In genomic region chr16:52068517-52068874, GRCm38 (mm10) we compare ENCODE assay signal across 15 mouse cellular contexts.
"Had no signal": no experiment of that assay in that cellular context is flagged by ENCODE, and none has a peak within 500 bp of the region (broad histone marks: within the 10 kb centered on the region; RNA-seq: fewer than 3 reads in every experiment).

No protein-coding gene starts in this region.

- ATAC-seq: intestine, embryonic 16.5 days; midbrain, embryonic 16.5 days had no signal

- DNase-seq: kidney, adult 2 months; kidney, postnatal 14 days; lung, embryonic 14.5 days; lung, postnatal 10 days; right cerebral cortex, postnatal 14 days; thymus, postnatal 4 days had no signal

- H3K9me3 ChIP-seq: kidney, embryonic 15.5 days; limb, embryonic 10.5 days; megakaryocyte, embryonic 14.5 days; midbrain, embryonic 12.5 days; neural tube, embryonic 13.5 days had no signal

- H3K27ac ChIP-seq: kidney, embryonic 15.5 days; left cerebral cortex, adult 2 months; limb, embryonic 10.5 days; macrophage; midbrain, embryonic 12.5 days; neural tube, embryonic 13.5 days had no signal

- H3K4me3 ChIP-seq: kidney, embryonic 15.5 days; left cerebral cortex, adult 2 months; limb, embryonic 10.5 days; megakaryocyte, embryonic 14.5 days; midbrain, embryonic 12.5 days; neural tube, embryonic 13.5 days had no signal

- H3K9ac ChIP-seq: kidney, embryonic 15.5 days; lung, embryonic 14.5 days; midbrain, embryonic 12.5 days; neural tube, embryonic 13.5 days had no signal

- H3K36me3 ChIP-seq: kidney, embryonic 15.5 days; midbrain, embryonic 12.5 days; neural tube, embryonic 13.5 days had no signal

- H3K4me2 ChIP-seq: kidney, embryonic 15.5 days; lung, embryonic 14.5 days; midbrain, embryonic 12.5 days; neural tube, embryonic 13.5 days had no signal

- H3K27me3 ChIP-seq: kidney, embryonic 15.5 days; megakaryocyte, embryonic 14.5 days; midbrain, embryonic 12.5 days; neural tube, embryonic 13.5 days had no signal
